Mouse (Mus musculus): ENCODE results near the gene Zbtb20.

DNA sequence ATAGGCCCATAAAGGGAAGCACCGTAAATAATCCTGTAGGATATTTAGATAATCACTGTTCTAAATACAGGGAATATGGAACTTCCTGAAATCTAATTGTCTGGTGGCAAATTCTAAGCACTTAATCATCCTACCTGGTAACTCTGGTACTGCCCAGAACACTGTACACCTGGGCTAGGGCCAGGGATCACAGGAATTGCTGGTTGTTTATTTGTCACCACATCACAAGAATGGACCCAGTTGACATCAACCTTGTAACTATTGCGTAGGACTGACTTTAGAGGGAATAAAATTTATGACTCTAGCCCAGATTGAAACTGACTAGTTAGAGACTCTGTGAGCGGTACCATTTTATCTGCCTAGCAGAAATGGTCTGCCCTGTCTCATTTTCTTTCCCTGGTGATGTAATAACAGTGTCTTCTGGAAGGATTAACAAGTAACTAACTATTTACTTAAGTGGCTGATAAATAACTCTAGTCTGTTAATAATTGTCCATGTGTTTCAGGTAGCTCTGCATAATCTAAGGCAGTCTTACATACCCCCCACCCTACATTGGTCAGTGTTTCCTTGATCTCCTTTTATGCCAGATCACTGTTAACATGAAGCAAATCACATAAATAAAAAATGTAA, 194.1 kb downstream of the Zbtb20 start:
- TF ChIP-seq CTCF (IDR thresholded peaks at IDR 0.05; ENCODE audit: low read depth, low read length) (no peak), POLR2A (IDR thresholded peaks at IDR 0.05; ENCODE audit: borderline replicate concordance, low read depth, low read length) (no peak)

Data from bone marrow macrophage, adult 2 months (primary cell).